In the genomic region with DNA sequence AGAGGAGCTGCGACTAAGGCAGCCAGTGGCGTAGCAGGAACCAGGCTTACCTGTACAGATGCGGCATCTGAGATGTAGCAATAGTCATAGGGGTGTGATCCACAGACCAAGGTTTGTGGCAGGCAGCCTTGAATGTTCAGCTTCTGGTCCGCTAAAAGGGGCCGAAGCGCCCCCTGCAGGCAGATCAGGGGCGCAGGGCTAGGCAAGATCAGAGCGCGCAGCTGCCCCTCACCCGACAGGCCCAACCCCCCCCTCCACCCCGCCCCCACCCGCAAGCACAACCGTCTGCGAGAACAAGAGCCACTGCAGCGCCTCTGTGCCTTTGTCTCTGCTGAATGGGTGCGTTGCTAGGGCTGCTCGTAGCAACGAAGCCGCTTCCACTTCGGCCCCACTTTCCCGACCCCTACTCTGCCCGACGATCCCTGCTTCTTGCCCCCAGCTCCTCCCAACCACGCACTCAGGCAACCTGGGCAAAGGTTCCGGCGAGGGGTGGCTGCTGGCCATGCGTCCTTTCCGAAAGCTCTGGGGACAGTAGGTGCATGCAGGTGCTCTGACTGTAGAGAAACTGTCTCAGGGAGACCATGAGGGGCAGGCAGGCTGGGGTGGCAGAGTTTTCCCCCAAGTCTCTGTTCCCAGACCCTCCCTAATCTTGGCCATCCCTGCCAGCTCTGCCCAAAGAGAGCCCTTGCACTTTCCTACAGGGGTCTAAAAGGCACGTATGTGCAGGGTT, we compare ENCODE assay signal across 8 mouse cellular contexts. TPM values are rescaled to one million over a fixed set of nuclear protein-coding genes. Genes with fewer than 3 reads are reported as not detected.
DNase-seq lines count a peak whose midpoint lies in the region; ATAC-seq and TF ChIP-seq lines count a peak whose summit lies in the region.

No protein-coding gene starts in this region.

- 0 out of 2 replicates have a peak overlapping the region, but pooled peaks have one; percentile 8 for H3K4me3 ChIP-seq in lung, postnatal 0 days (ENCODE audit: low read depth, low read length)
- H3K4me3 ChIP-seq in layer of hippocampus, adult 2 months = peak overlapping the region; percentile 38
- peak overlapping the region; percentile 21 for H3K4me3 ChIP-seq in stomach, embryonic 14.5 days (ENCODE audit: low read depth, low read length)

- peak; percentile 30 for DNase-seq in lung, postnatal 0 days (ENCODE audit: low spot score)
- no peak for DNase-seq in lung, postnatal 14 days
- DNase-seq in cerebellum, adult 9-11 months = peak; percentile 24
- peak; percentile 30 to 36 for DNase-seq in frontal cortex, postnatal 14 days (ENCODE audit: low spot score in 2 of 2)
- peak; percentile 32 to 57 for DNase-seq in layer of hippocampus, adult 2 months (ENCODE audit: low spot score in 2 of 2)
- no peak for DNase-seq in gastrocnemius, adult 8-10 months (ENCODE audit: low spot score in 2 of 2)

- H3K36me3 ChIP-seq in lung, postnatal 0 days (ENCODE audit: insufficient read depth, low read length) = no peaks in the 10 kb centered on the region
- no peaks in the 10 kb centered on the region for H3K36me3 ChIP-seq in stomach, embryonic 14.5 days (ENCODE audit: control insufficient read depth, insufficient read depth, low read length)

- no peaks in the 10 kb centered on the region for H3K27me3 ChIP-seq in lung, postnatal 0 days (replicated peaks; ENCODE audit: insufficient read depth, low read length)
- H3K27me3 ChIP-seq in stomach, embryonic 14.5 days (ENCODE audit: control insufficient read depth, insufficient read depth, low read length) = peaks cover 6% of the 10 kb centered on the region

- no peak overlapping the region for H3K27ac ChIP-seq in lung, postnatal 0 days (ENCODE audit: low read length)
- H3K27ac ChIP-seq in layer of hippocampus, adult 2 months = 0 out of 2 replicates have a peak overlapping the region, but pooled peaks have one; percentile 14
- H3K27ac ChIP-seq in stomach, embryonic 14.5 days (ENCODE audit: low read length) = no peak overlapping the region

- 6% methylated on average over 20 of the region's 29 CpGs for whole genome bisulfite sequencing in lung, postnatal 0 days
- 4% methylated on average over 29 of the region's 29 CpGs for WGBS in stomach, embryonic 14.5 days

- peak overlapping the region; percentile 48 for H3K4me2 ChIP-seq in lung, postnatal 0 days (replicated peaks; ENCODE audit: low read depth, low read length)
- peak overlapping the region; percentile 50 for H3K4me2 ChIP-seq in stomach, embryonic 14.5 days (replicated peaks; ENCODE audit: low read depth, low read length)

- no peak overlapping the region for H3K9ac ChIP-seq in lung, postnatal 0 days (replicated peaks; ENCODE audit: low read depth)
- no peak overlapping the region; the same call in 1 of the 2 replicates for H3K9ac ChIP-seq in stomach, embryonic 14.5 days (replicated peaks; ENCODE audit: low read depth, low read length)

- TF ChIP-seq EP300 in lung, postnatal 0 days (IDR thresholded peaks at IDR 0.05) = no peak

- peak; percentile 64 for TF ChIP-seq CTCF in lung, postnatal 0 days (IDR thresholded peaks at IDR 0.05)
- TF ChIP-seq CTCF in layer of hippocampus, adult 2 months (conservative IDR thresholded peaks at IDR 0.05) = peak; percentile 85

- no peaks in the 10 kb centered on the region for H3K9me3 ChIP-seq in lung, postnatal 0 days (ENCODE audit: low read length)
- no peaks in the 10 kb centered on the region for H3K9me3 ChIP-seq in stomach, embryonic 14.5 days (ENCODE audit: control insufficient read depth, low read depth, low read length)

- ATAC-seq in lung, postnatal 0 days = peak; percentile 51
- ATAC-seq in megakaryocyte-erythroid progenitor cell, adult 5-6 weeks (replicated peaks; ENCODE audit: low FRiP score, low TSS enrichment, poor library complexity, severe bottlenecking) = peak; percentile 9; the same call in 1 of the 2 replicates
- peak; percentile 51; the same call in 1 of the 2 replicates for ATAC-seq in stomach, embryonic 14.5 days (ENCODE audit: insufficient number of reproducible peaks, insufficient read depth, low FRiP score, low read depth)

- H3K4me1 ChIP-seq in lung, postnatal 0 days (ENCODE audit: insufficient read depth, low read depth, low read length) = no peaks in the 10 kb centered on the region
- H3K4me1 ChIP-seq in stomach, embryonic 14.5 days (ENCODE audit: control insufficient read depth, insufficient read depth, low read length) = peaks cover 4% of the 10 kb centered on the region; the same call in 1 of the 2 replicates

RNA-seq across cellular contexts. Expression of gene Nr5a1, which starts 25.4 kb away (rescaled TPM):
- polyA plus RNA-seq in lung, postnatal 0 days (2015; fragmentation: Nextera tagmentation; extraction: Ambion mirVana) = 0.08 and 0.15 TPM in 2 replicates
- total RNA-seq in layer of hippocampus, adult 2 months (2021) = not detected
- total RNA-seq in megakaryocyte-erythroid progenitor cell, adult 5-6 weeks (2014; fragmentation: Nextera tagmentation) = not detected in 2 replicates
- total RNA-seq in megakaryocyte-erythroid progenitor cell, adult 5-6 weeks (2017) = not detected in 2 replicates
- polyA plus RNA-seq in stomach, embryonic 14.5 days (2014; fragmentation: Nextera tagmentation; extraction: Ambion mirVana) = 0.28 and 0.41 TPM in 2 replicates
- total RNA-seq in gastrocnemius, adult 8-10 months (2022) = under 1 TPM in 2 of 4 experiments, not detected in 2; 0.12 to 0.16 TPM

RNA-seq across cellular contexts. Expression of gene Psmb7, which starts 45.1 kb away (rescaled TPM):
- polyA plus RNA-seq in lung, postnatal 0 days (2015; fragmentation: Nextera tagmentation; extraction: Ambion mirVana) = 129 and 135 TPM in 2 replicates
- total RNA-seq in layer of hippocampus, adult 2 months (2021) = 100 to 1,000 TPM; 186 to 198 TPM
- total RNA-seq in megakaryocyte-erythroid progenitor cell, adult 5-6 weeks (2014; fragmentation: Nextera tagmentation) = 185 and 224 TPM in 2 replicates
- total RNA-seq in megakaryocyte-erythroid progenitor cell, adult 5-6 weeks (2017) = 385 and 429 TPM in 2 replicates
- polyA plus RNA-seq in stomach, embryonic 14.5 days (2014; fragmentation: Nextera tagmentation; extraction: Ambion mirVana) = 232 and 242 TPM in 2 replicates
- total RNA-seq in gastrocnemius, adult 8-10 months (2022) = 100 to 1,000 TPM; 311 to 333 (median 328) TPM

Comparison
In these comparisons a context has a peak if more than half of its experiments do, and no peak if none do; other contexts are left out.
1. DNase-seq: peak in lung, postnatal 0 days (single experiment), cerebellum, adult 9-11 months (single experiment), frontal cortex, postnatal 14 days (2 of 2) and layer of hippocampus, adult 2 months (2 of 2); none in lung, postnatal 14 days (single experiment) and gastrocnemius, adult 8-10 months (0 of 2).
2. Peak in every context shown above with its lines, with median percentiles within 50 percentile points of each other: ATAC-seq and H3K4me3 ChIP-seq.